Mouse (Mus musculus): ENCODE results near the gene Chp2. TPM values are rescaled to one million over a fixed set of nuclear protein-coding genes. Genes with fewer than 3 reads are reported as not detected.

Chp2 gene
- total and polyA plus RNA-seq, 2 experiments from 2014 or later, result 0.78 to 1.4 TPM

GRCm38 (mm10) chr7:122272334-122272733 is 53.0 kb downstream of the Chp2 start:
- TF ChIP-seq CTCF (IDR thresholded peaks at IDR 0.05; ENCODE audit: low read depth), result no peak
- 84% methylated on average over 2 of the region's 2 CpGs for WGBS

More at GRCm38 (mm10) chr7:122272334-122272733, 53.0 kb downstream of the Chp2 start:
- H3K36me3 ChIP-seq (ENCODE audit: insufficient read depth, low read length), result no peaks in the 10 kb centered on the region
- ATAC-seq (no peak), DNase-seq (ENCODE audit: low spot score) (no peak)
- no peak overlapping the region for H3K4me3 ChIP-seq (ENCODE audit: low read length)
- no peak overlapping the region for H3K9ac ChIP-seq (replicated peaks; ENCODE audit: low read length)
- no peaks in the 10 kb centered on the region for H3K9me3 ChIP-seq (ENCODE audit: low read length)
- H3K4me1 ChIP-seq (ENCODE audit: insufficient read depth, low read length), result no peaks in the 10 kb centered on the region
- H3K27me3 ChIP-seq (ENCODE audit: insufficient read depth, low read length), result no peaks in the 10 kb centered on the region
- no peak overlapping the region for H3K4me2 ChIP-seq (ENCODE audit: low read depth, low read length)
- no peak overlapping the region for H3K27ac ChIP-seq

Other genes starting within 250 kb of the Chp2 start
- 38.1 and 39.0 TPM in 2 replicates for gene Cog7, start 237.8 kb upstream of the Chp2 start, total RNA-seq (2014; rRNA removed)
- gene Cog7, start 237.8 kb upstream of the Chp2 start, polyA plus RNA-seq (2015; fragmentation: Nextera tagmentation; extraction: Ambion mirVana), result 32.2 and 34.2 TPM in 2 replicates
- gene Gga2, start 198.3 kb upstream of the Chp2 start, total RNA-seq (2014; rRNA removed), result 24.3 and 37.5 TPM in 2 replicates
- 21.4 and 21.5 TPM in 2 replicates for gene Gga2, start 198.3 kb upstream of the Chp2 start, polyA plus RNA-seq (2015; fragmentation: Nextera tagmentation; extraction: Ambion mirVana)
- gene Ubfd1, start 152.3 kb upstream of the Chp2 start, total RNA-seq (2014; rRNA removed), result 127 and 130 TPM in 2 replicates
- 59.0 and 60.7 TPM in 2 replicates for gene Ubfd1, start 152.3 kb upstream of the Chp2 start, polyA plus RNA-seq (2015; fragmentation: Nextera tagmentation; extraction: Ambion mirVana)
- gene Ears2, start 152.2 kb upstream of the Chp2 start, total RNA-seq (2014; rRNA removed), result 14.5 and 22.0 TPM in 2 replicates
- gene Ears2, start 152.2 kb upstream of the Chp2 start, polyA plus RNA-seq (2015; fragmentation: Nextera tagmentation; extraction: Ambion mirVana), result 7.9 and 8.4 TPM in 2 replicates
- gene Ndufab1, start 117.6 kb upstream of the Chp2 start, total RNA-seq (2014; rRNA removed), result 41.4 and 67.2 TPM in 2 replicates
- 815 and 826 TPM in 2 replicates for gene Ndufab1, start 117.6 kb upstream of the Chp2 start, polyA plus RNA-seq (2015; fragmentation: Nextera tagmentation; extraction: Ambion mirVana)
- gene Palb2, start 86.5 kb upstream of the Chp2 start, total RNA-seq (2014; rRNA removed), result 2.6 and 5.4 TPM in 2 replicates
- gene Palb2, start 86.5 kb upstream of the Chp2 start, polyA plus RNA-seq (2015; fragmentation: Nextera tagmentation; extraction: Ambion mirVana), result 2.0 and 2.8 TPM in 2 replicates
- 96.1 and 117 TPM in 2 replicates for gene Dctn5, start 86.5 kb upstream of the Chp2 start, total RNA-seq (2014; rRNA removed)
- 143 and 154 TPM in 2 replicates for gene Dctn5, start 86.5 kb upstream of the Chp2 start, polyA plus RNA-seq (2015; fragmentation: Nextera tagmentation; extraction: Ambion mirVana)
- 12.0 and 15.6 TPM in 2 replicates for gene Plk1, start 60.1 kb upstream of the Chp2 start, total RNA-seq (2014; rRNA removed)
- 15.1 and 18.5 TPM in 2 replicates for gene Plk1, start 60.1 kb upstream of the Chp2 start, polyA plus RNA-seq (2015; fragmentation: Nextera tagmentation; extraction: Ambion mirVana)
- 1.6 and 2.0 TPM in 2 replicates for gene Ern2, start 33.3 kb upstream of the Chp2 start, total RNA-seq (2014; rRNA removed)
- 1.4 TPM in 2 replicates for gene Ern2, start 33.3 kb upstream of the Chp2 start, polyA plus RNA-seq (2015; fragmentation: Nextera tagmentation; extraction: Ambion mirVana)
- gene Prkcb, start 69.3 kb downstream of the Chp2 start, total RNA-seq (2014; rRNA removed), result 255 and 261 TPM in 2 replicates
- gene Prkcb, start 69.3 kb downstream of the Chp2 start, polyA plus RNA-seq (2015; fragmentation: Nextera tagmentation; extraction: Ambion mirVana), result 187 and 200 TPM in 2 replicates